Mouse (Mus musculus) mesoderm, embryonic 11.5 days (tissue): ENCODE results near the gene Gpatch8.

Experiments
- DNase-seq: peaks from one replicate; pipeline ENCODE4 v3.0.0-alpha.2; 2012; ENCODE audit warnings: low read depth, low spot score

Gene Gpatch8

DNA sequence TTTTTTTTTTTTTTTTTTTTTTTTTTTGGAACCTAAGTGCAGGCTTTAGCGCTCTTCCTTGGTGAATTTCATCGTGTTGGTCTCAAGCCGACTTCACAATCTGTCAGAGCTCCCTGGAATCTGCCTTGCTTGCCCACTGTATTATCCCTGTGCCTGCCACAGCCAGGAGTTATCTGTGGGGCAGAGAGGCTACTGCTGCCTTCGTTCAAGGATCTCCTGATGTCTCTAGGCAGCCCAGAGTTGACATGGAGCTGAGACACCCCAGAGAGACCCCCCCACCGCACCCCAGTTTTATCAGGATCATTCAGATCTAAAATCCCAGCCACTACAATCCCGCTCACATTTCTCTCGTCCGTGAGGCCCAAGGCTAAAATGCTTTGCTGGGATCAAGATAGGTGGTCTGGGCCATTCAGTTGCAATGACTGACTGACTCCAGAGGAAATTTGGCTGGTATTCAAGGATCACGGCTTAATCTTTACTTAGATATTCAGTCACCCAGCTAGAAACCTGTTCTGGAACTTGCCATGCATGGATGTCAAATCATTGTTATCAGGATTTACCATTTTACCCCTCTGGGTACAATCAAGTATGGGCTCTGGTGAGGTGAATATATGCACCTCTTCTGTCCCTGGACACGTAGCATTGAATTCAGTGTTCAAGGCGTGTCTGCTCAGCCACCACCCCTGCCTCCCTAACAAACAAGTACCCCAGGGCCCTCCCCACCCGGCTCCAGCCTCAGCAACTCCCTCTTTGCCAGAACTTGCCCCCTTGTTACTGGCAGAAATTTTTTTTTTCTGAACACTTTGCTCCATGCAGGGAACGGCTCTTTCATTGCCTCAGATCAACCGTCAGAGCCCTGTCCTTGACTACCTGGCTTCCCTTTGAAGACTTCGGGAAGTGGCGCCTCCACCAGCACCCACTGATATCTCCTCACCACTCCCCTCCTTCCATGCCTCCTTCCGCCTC is 106.9 kb downstream of the Gpatch8 start:
- DNase-seq: no peak

DNA sequence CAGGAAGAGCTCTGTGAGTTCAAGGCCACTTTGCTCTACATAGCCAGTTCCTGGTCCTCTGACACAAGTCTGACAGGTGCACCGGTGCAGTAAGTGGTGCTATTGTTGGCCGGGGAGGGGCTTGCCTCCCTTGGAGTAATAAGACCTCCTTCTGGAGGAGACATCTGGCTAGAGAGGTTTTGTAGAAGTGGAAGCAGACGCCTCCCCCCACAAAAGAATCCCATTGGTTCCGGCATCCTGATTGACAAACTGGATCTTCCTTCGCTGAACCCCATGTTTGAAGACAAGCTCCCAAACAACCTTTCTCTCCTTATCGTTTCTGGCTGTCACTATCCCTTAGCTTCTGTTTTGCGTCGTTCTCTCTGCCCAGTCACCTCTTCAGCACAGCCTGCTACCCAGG is 107.9 kb downstream of the Gpatch8 start:
- DNase-seq: no peak

DNA sequence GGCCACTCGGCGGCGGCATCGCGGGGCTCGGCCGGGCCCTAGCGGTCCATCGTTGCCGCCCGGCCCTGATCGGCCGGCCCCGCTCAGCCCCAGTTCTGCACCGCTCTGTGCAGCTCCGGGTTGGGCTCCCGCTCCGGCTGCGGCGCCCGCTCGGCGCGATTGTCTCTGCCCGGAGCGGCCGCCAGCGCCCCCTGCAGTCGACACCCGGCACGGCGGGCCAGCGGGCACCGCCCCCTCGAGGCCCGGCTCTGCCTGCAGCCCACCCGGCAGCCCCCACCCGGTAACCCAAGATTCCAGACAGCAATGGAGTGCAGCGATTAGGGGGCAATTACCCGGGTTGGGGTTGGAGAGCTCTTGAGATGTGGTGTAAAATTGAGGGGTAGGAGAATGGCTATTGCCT is 108.7 kb downstream of the Gpatch8 start, which contains the start of gene Fam171a2:
TSS of gene Fam171a2 (minus strand) at position 186 of the 400 bp plus-strand sequence.
- peak; percentile 89 for DNase-seq

DNA sequence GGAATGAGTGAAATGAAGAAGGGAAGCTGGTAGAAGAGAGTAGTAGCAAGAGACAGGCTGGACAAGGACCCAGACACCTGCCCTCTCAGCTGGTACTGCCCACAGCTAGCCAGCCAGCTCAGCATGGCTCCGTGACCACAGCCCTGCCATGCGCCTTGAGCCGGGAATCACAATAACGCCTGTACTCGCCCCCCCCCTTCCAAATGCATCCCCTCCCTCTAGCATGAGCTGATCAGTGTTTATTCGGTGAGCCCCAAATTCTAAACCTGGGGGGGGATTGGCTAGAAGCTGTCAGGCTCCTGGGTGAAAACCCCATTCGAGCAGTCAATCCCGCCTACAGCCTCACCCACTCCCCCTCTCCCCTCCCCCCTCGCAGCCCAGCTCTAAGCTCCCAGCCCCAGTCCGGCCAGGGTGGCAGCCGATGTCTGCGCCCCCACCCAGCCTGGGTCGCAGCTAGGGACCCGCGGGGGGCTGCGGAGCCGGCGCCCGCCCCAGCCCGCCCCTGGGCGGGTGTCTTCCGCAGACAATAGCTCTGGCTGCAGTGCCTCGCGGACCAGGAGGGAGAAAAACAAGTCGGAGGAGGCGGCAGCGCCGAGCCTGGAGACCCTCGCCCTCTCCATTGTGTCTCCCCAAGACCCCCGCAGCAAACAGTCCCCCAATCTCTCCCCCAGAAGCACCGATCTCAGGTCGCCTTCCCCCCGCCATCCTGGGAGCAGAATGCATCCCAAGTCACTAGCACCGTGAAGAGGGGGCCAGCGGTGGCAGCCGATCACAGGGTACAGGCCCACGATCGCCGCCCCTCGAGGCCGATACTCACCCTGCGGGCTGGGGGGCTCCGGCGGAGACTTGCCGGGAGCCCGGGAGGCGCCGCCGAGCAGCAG is 109.4 kb downstream of the Gpatch8 start:
- peak; percentile 47 for DNase-seq

DNA sequence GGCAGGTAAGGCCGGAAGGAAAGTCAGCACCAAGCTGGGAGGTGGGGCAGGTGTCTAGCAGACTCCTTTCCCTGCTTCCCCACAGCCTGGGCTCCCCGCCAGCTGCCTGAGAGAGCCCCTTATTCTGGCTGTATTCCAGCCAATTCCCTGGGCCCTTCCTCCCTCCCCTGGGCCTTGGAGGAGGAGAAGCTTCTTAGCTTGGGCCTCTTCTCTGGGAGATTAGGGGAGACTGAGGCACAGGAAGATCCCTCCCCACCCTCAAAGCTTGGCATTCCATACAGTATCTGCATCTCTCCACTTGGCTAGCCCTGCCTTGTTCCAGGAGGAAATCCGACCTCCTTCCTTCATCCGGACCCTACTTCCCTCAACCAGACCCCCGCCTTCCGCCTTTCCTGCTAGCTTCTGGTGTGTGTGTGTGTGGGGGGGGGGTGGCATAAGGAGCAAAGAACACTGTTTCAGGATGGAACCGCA is 110.3 kb downstream of the Gpatch8 start:
- no peak for DNase-seq

DNA sequence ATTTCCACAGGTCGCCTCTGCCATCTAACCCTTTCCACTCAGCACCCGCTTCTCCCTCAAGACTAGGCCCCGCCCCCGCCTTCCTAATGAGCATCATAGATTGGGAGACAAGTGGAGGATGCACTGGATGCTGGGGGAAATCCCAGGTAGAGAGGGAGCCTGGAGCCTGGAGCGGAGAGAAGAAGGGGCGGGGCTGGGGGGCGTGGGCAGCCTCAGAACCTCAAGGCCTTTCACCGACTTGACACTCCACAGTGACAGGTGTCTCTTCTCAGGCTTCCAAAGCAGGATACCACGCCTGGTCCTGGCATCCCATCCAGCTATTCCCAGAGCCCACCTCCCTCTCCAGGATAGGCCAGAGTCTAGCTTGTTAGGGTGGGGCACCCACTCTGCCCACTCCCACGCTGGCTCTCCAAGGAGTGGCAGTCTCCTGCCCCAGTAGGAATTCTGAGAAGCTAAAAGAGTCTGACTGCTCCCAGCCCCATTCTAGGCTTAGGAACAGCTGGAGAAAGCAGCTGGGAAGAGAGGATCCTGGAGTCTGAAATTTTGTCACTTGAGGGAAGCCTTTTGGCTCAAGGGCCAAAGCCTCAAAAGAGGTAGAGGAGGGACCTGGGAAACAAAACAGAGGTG is 110.8 kb downstream of the Gpatch8 start:
- no peak for DNase-seq

DNA sequence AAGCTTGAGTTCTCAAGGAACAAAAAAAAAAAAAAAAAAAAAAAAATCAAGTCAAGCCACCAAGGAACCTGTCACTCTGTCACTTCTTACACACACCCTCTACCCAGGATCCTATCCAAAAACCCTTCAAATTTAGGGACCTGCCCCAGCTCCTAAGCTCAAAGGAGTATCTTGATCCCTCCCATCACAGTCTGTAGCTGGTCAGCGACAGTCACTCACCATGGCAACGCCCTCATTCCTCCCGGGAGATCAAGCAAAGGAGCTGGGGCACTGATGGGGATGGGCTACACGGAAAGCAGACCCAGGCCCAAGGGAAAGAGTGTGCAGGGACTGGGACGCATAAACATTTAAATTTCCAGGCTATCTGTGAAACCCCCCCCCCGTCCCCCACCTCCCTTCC is 111.4 kb downstream of the Gpatch8 start:
- peak; percentile 33 for DNase-seq

DNA sequence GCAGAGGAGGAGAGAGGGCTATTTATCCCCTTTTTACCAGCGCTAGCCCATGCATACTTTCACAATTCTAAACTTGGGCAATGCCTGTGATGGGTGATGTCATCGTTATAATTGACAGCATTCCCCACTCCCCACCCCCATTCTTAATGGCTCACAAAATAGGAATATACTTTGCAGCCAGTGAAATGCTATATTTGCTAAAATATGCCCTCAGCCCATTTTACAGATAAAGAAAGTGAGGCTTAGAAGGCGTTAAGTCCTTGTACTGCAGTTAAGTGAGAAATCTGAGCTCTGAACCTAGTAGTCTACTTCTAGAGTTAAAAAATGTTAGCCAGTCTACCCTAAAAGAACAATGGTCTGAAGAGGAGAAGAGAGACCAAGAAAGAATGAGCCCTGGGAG is 111.9 kb downstream of the Gpatch8 start:
- no peak for DNase-seq

DNA sequence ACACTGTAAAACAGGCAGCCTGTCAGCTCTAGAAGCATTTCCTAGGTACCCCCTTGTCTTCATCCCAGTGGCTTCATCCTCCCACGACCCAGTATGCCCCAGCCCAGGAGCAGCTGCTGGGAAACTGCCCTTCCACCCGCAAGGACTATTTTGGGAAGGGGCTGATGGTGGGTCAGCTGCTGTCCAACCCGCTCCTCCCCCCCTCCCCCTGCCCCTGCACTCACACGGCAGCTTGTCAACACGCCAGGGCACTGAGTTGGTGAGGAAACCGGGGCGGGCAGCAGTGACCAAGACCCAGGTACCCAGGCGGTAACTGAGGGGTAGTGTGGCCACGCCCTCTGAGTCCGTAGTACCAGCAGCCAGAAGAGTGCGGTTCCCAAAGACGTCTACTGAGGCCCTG is 112.5 kb downstream of the Gpatch8 start:
- DNase-seq: no peak

DNA sequence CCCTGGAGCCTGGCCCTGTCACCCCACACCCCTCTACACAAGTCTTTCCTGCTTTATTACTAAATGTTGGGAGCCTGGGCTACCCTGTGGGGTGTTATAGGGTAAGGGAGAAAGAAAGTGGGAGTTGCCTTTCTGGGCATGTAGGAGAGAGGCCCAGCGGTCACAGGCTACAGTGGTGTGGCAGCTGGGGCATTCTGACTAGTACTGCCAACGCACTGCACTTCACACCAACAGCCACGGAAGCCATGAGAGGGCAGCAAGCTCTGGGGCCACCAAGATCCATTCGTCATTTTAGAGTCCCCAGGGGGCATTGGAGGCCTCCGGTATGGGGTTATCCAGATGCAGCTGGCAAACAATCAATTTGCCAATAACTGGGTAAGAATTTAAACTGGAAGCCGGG is 114.1 kb downstream of the Gpatch8 start:
- no peak for DNase-seq

DNA sequence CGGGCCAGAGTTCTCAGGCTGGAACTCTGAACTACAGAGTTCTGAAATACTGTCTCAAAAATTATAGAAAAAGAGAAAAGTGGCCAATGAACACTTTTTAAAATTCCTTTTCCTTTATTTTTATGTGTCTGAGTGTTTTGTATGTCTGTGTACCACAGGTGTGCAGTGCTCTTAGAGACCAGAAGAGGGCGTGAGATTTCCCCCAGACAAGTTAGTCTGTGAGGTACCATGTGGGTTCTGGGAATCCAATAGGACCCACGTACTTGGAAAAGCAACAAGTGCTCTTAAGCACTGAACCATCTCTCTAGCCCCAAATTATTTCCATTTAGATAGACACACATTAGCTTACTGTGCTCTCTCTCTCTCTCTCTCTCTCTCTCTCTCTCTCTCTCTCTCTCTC is 114.8 kb downstream of the Gpatch8 start:
- no peak for DNase-seq

DNA sequence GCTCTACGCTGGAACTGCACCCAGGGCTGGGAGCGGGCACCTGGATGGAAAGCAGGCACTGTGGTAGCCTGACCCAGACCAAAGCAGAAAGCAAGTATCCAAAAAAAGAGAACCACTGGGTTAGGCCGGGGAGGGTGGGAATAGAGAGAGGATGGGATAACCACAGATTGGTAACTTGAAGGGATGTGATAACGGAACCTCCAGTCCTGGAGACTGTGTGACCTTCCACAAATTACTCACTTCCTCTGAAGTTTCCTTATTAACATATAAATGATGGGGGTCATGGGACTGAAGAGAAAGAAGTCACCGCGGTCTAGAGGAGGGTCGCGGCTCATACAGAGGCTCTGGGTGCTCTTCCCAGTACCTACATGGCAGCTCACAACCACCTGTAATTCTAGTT is 115.9 kb downstream of the Gpatch8 start:
- DNase-seq: no peak

DNA sequence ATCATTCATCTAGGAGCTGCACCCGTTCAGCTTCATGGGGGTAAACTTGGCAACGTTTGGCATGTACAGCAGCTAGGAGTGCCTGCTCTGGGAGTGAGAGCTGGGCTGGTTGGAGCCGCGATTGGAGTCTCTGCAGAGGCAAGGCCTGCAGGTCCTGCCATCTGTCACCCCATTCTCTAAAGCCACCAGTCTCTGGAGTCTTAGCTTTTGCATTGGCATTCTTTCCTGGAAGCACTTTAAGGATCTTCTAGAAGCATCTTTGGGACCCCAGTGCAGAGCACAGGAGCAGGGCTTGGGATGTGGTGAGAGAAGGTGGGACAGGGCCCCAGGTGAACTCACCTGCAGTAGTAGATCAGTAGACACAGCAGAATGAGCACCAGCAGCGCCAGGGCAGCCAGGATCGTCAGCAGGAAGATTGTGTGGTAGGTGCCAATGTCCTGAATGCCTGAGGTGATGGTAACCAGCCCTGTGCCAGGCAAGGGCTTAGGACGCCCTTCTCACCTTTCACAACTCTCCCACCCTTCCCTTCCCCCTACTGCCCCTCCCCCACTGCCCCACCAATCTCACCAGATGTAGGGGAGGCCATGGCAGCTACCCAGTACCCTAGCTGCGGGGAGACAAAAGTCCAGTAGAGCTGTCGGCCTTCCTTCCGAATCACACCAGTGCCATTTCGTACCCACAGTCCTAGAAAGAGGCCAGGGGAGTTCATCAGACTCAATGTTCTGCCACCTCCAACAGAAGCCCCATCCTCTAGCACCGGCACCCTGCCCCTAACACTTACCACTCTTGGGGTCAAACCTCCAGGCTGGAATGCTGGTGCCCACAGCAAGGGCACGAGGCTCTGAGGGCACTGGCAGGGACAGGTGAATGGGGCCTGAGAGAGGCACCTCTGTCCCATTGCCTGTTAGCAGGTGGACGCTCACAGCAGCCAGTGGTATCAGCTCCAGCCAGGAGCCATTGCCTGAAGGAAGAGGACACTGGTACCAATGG is 116.8 kb downstream of the Gpatch8 start:
- DNase-seq: no peak

DNA sequence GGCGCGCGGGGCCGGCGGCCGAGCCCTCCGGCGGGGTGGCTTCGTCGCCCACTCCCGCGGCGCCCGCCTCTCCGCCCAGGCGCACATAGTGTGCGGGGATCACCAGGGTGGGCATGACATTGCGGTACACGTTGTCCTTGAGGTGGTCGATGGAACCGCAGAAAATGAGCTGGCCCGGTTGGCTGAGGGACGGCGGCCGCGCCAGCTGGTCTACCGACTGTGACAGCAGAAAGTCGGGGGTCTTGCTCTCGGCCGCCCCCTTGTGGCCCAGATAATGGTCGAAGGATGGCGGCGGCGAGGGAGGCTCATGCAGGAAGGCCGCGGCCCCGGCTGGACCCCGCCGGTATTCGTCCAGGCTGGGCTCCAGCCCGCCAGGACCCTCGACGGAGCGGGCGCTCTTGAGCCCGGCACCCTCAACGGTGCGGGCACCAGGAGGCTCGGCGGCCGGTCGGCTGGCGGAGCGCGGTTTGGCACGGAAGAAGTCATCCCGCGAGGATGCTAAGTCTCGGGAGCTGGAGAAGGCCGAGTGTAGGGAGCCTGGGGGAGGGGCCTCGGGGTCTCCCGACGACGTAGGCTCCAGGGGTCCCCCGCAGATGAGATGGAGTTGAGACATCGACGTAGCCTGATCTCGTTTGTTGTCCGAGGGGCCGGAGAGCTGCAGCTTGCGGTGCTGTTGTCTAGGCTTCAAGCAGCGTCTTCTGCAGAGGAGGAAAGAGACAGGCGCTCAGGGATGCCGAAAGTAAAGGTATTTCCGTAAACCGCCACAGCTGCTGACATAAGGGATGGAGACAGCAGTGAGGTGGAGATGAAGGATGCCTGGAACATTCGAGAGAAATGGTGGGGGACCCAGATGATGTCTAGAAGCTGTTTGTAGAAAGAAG is 117.7 kb downstream of the Gpatch8 start:
- peak; percentile 90 for DNase-seq

DNA sequence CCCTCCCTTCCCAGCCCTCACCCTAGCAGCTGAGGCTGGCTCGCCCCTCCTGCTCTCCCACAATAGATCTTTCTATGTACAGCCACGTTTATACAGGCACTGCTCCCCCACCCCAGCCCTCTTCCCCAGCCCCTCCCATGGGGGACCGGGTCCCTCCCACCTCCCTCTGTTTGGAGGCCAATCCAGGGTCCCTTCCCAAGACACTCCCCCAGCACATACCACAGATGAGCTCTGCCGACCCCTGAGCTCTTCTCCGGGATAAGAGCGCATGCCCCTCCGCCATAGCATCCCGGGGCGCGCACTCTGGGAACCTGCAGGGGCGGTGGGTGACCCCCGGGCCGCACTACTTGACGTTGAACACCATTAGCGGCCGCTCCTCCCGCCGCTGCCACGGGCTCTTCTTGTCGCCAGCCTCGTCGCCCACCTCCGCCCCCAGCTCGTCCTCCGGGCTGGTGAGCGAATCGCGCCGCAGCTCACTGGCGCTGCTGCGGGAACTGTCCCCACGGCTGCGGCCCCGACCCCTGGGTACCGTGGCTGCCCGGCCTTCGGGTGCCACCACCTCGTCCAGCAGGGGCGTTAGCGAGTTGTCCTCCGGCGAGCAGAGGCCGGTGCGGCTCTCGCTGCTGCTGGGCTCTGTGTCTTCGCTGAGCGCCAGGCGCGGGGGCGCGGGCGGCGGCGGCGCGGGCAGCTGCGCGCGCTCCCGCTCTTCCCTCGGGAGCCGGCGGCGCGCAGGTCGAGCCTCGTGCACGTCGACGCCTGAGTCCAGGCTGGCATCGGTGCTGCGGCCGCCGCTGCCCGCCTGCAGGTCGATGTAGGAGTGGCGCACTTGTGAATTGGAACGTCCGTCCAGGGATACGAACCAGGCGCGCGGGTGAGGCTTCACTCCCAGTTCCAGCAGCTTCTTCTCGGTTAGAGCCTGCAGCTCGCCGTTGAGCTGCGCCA is 118.8 kb downstream of the Gpatch8 start:
- peak; percentile 76 for DNase-seq

DNA sequence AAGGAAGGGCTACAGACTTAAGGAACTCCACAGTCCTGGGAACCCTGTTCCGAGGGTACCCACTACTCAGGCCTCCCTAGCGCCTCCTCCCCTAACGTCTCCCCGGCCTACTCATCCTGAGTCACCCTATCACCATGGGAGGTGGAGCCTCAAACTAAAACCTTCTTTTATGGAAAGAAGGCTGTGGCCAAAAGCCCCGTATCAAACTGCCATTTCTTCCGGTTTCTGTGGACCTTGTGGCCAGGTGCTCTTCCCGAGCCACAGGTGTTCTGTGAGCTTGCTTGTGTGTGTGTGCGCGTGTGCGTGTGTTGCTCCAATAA is 119.8 kb downstream of the Gpatch8 start:
- DNase-seq: no peak

DNA sequence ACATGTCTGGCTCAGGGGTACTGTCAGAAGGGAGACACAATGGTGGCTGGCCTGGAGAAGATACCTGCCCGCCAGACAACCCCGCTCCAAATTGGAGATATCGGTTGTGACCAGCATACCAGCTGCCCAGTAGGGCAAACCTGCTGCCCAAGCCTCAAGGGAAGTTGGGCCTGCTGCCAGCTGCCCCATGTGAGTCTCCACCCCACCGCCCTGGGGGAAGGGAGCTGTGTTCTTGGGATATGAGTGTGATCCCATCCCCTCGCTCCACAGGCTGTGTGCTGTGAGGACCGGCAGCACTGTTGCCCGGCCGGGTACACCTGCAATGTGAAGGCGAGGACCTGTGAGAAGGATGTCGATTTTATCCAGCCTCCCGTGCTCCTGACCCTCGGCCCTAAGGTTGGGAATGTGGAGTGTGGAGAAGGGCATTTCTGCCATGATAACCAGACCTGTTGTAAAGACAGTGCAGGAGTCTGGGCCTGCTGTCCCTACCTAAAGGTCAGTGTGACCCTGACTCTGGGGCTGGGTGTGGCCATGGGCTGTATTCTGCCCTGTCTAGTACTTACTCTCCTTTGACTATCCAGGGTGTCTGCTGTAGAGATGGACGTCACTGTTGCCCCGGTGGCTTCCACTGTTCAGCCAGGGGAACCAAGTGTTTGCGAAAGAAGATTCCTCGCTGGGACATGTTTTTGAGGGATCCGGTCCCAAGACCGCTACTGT is 120.3 kb downstream of the Gpatch8 start:
- no peak for DNase-seq
